Mouse (Mus musculus): ENCODE measurements at regions not wholly inside any gene's neighbourhood (a gene's known extent, or its start where the extent isn't known, plus 50 kb on each side); places are given as distances from the start of the nearest gene placed in this dataset.

- Histone ChIP-seq H3K4me1 (ENCODE audit: insufficient read depth) (peaks cover 10% of the 10 kb centered on the region; the same call in 1 of the 2 replicates), H3K4me2 (ENCODE audit: low read depth) (no peak overlapping the region), H3K9me3 (ENCODE audit: low read length) (no peaks in the 10 kb centered on the region), H3K36me3 (ENCODE audit: insufficient read depth) (no peaks in the 10 kb centered on the region), H3K27me3 (ENCODE audit: insufficient read depth, low read length) (no peaks in the 10 kb centered on the region), H3K27ac (ENCODE audit: low read depth, low read length) (peak overlapping the region; percentile 73), H3K4me3 (ENCODE audit: low read depth, low read length) (no peak overlapping the region), H3K9ac (no peak overlapping the region)
- peak; percentile 71 for DNase-seq
- no peak for TF ChIP-seq CTCF (IDR thresholded peaks at IDR 0.05; ENCODE audit: low read depth)
- WGBS: 42% methylated on average over 5 of the region's 5 CpGs
- peak; percentile 94 for ATAC-seq
These were observed 245.1 kb downstream of the Rps24 start for GRCm38 (mm10) chr14:24731872-24732525.

GRCm38 (mm10) chr14:24733326-24733725 is 246.4 kb downstream of the Rps24 start:
- 71% methylated on average over 7 of the region's 7 CpGs for WGBS
- H3K27me3 ChIP-seq (ENCODE audit: insufficient read depth, low read length): no peaks in the 10 kb centered on the region
- no peaks in the 10 kb centered on the region for H3K36me3 ChIP-seq (ENCODE audit: insufficient read depth)
- no peaks in the 10 kb centered on the region for H3K9me3 ChIP-seq (ENCODE audit: low read length)
- H3K27ac ChIP-seq (ENCODE audit: low read depth, low read length): no peak overlapping the region
- no peak for TF ChIP-seq CTCF (IDR thresholded peaks at IDR 0.05; ENCODE audit: low read depth)
- ATAC-seq: no peak
- no peak overlapping the region for H3K9ac ChIP-seq
- H3K4me3 ChIP-seq (ENCODE audit: low read depth, low read length): no peak overlapping the region
- no peak overlapping the region for H3K4me2 ChIP-seq (ENCODE audit: low read depth)
- peaks cover 10% of the 10 kb centered on the region; the same call in 1 of the 2 replicates for H3K4me1 ChIP-seq (ENCODE audit: insufficient read depth)
- no peak for DNase-seq

- Histone ChIP-seq H3K4me3 (ENCODE audit: low read depth, low read length) (no peak overlapping the region), H3K27me3 (ENCODE audit: insufficient read depth, low read length) (no peaks in the 10 kb centered on the region)
- peak; percentile 58 for TF ChIP-seq CTCF (IDR thresholded peaks at IDR 0.05; ENCODE audit: low read depth)
These were observed 251.9 kb downstream of the Rps24 start for GRCm38 (mm10) chr14:24738869-24739268.

GRCm38 (mm10) chr14:24744451-24744850 is 257.5 kb downstream of the Rps24 start:
- no peak for TF ChIP-seq CTCF (IDR thresholded peaks at IDR 0.05; ENCODE audit: low read depth)
- Histone ChIP-seq H3K9ac (no peak overlapping the region), H3K36me3 (ENCODE audit: insufficient read depth) (no peaks in the 10 kb centered on the region), H3K27me3 (ENCODE audit: insufficient read depth, low read length) (no peaks in the 10 kb centered on the region), H3K27ac (ENCODE audit: low read depth, low read length) (no peak overlapping the region), H3K4me2 (ENCODE audit: low read depth) (no peak overlapping the region), H3K4me1 (ENCODE audit: insufficient read depth) (0 out of 2 replicates have a peak, but pooled peaks cover 4% of the 10 kb centered on the region), H3K4me3 (ENCODE audit: low read depth, low read length) (no peak overlapping the region), H3K9me3 (ENCODE audit: low read length) (no peaks in the 10 kb centered on the region)
- ATAC-seq: no peak
- peak; percentile 34 for DNase-seq
- 38% methylated on average over 2 of the region's 2 CpGs for WGBS

More at GRCm38 (mm10) chr14:24738869-24739268, 251.9 kb downstream of the Rps24 start:
- H3K36me3 ChIP-seq (ENCODE audit: insufficient read depth): no peaks in the 10 kb centered on the region
- no peaks in the 10 kb centered on the region for H3K4me1 ChIP-seq (ENCODE audit: insufficient read depth)
- DNase-seq (peak; percentile 52), ATAC-seq (no peak)
- no peak overlapping the region for H3K4me2 ChIP-seq (ENCODE audit: low read depth)
- H3K27ac ChIP-seq (ENCODE audit: low read depth, low read length): no peak overlapping the region
- no peak overlapping the region for H3K9ac ChIP-seq
- H3K9me3 ChIP-seq (ENCODE audit: low read length): no peaks in the 10 kb centered on the region

GRCm38 (mm10) chr14:24745730-24746129 is 258.8 kb downstream of the Rps24 start:
- no peak for ATAC-seq
- TF ChIP-seq CTCF (IDR thresholded peaks at IDR 0.05; ENCODE audit: low read depth): no peak
- no peak overlapping the region for H3K4me3 ChIP-seq (ENCODE audit: low read depth, low read length)
- no peak overlapping the region for H3K4me2 ChIP-seq (ENCODE audit: low read depth)
- H3K4me1 ChIP-seq (ENCODE audit: insufficient read depth): 0 out of 2 replicates have a peak, but pooled peaks cover 4% of the 10 kb centered on the region
- no peak overlapping the region for H3K27ac ChIP-seq (ENCODE audit: low read depth, low read length)
- H3K9me3 ChIP-seq (ENCODE audit: low read length): no peaks in the 10 kb centered on the region
- H3K36me3 ChIP-seq (ENCODE audit: insufficient read depth): no peaks in the 10 kb centered on the region
- no peak for DNase-seq
- H3K27me3 ChIP-seq (ENCODE audit: insufficient read depth, low read length): no peaks in the 10 kb centered on the region
- WGBS: 41% methylated on average over 3 of the region's 3 CpGs
- no peak overlapping the region for H3K9ac ChIP-seq

- ATAC-seq (no peak; the same call in 1 of the 2 replicates), DNase-seq (no peak)
- H3K4me1 ChIP-seq (ENCODE audit: insufficient read depth): 0 out of 2 replicates have a peak, but pooled peaks cover 4% of the 10 kb centered on the region
- no peak overlapping the region for H3K4me3 ChIP-seq (ENCODE audit: low read depth, low read length)
- WGBS: 46% methylated on average over 4 of the region's 4 CpGs
- no peak for TF ChIP-seq CTCF (IDR thresholded peaks at IDR 0.05; ENCODE audit: low read depth)
- H3K27me3 ChIP-seq (ENCODE audit: insufficient read depth, low read length): no peaks in the 10 kb centered on the region
- no peak overlapping the region for H3K4me2 ChIP-seq (ENCODE audit: low read depth)
- no peak overlapping the region for H3K27ac ChIP-seq (ENCODE audit: low read depth, low read length)
- no peaks in the 10 kb centered on the region for H3K36me3 ChIP-seq (ENCODE audit: insufficient read depth)
- H3K9ac ChIP-seq: no peak overlapping the region
- H3K9me3 ChIP-seq (ENCODE audit: low read length): no peaks in the 10 kb centered on the region
These were observed 260.5 kb downstream of the Rps24 start for GRCm38 (mm10) chr14:24747471-24747795.

GRCm38 (mm10) chr14:24747796-24748496 is 261.0 kb downstream of the Rps24 start:
- Histone ChIP-seq H3K27ac (ENCODE audit: low read depth, low read length) (no peak overlapping the region), H3K4me1 (ENCODE audit: insufficient read depth) (0 out of 2 replicates have a peak, but pooled peaks cover 4% of the 10 kb centered on the region), H3K9me3 (ENCODE audit: low read length) (no peaks in the 10 kb centered on the region), H3K9ac (no peak overlapping the region), H3K4me3 (ENCODE audit: low read depth, low read length) (no peak overlapping the region), H3K27me3 (ENCODE audit: insufficient read depth, low read length) (no peaks in the 10 kb centered on the region), H3K4me2 (ENCODE audit: low read depth) (no peak overlapping the region), H3K36me3 (ENCODE audit: insufficient read depth) (no peaks in the 10 kb centered on the region)
- WGBS: 51% methylated on average over 7 of the region's 7 CpGs
- DNase-seq (no peak), ATAC-seq (peak; percentile 66; the same call in 1 of the 2 replicates)
- TF ChIP-seq CTCF (IDR thresholded peaks at IDR 0.05; ENCODE audit: low read depth): no peak

Data from forebrain, postnatal 0 days (tissue).